Mouse (Mus musculus): ENCODE measurements around the gene Fmnl2. TPM values are rescaled to one million over a fixed set of nuclear protein-coding genes. Genes with fewer than 3 reads are reported as not detected.

The Fmnl2 gene
- polyA plus RNA-seq, 1 experiment from 2014 or later: 11.2 TPM

- no peaks in the 10 kb centered on the region for H3K9me3 ChIP-seq (ENCODE audit: control insufficient read depth, low read length)
- 0 out of 2 replicates have a peak, but pooled peaks cover 2% of the 10 kb centered on the region for H3K36me3 ChIP-seq (ENCODE audit: control insufficient read depth, insufficient read depth, low read length)
- H3K27me3 ChIP-seq (ENCODE audit: control insufficient read depth, insufficient read depth, low read length): no peaks in the 10 kb centered on the region
- under 1% methylated on average over 46 of the region's 46 CpGs for WGBS
- peak overlapping the region; percentile 84 for H3K4me2 ChIP-seq (ENCODE audit: low read depth, severe bottlenecking)
- H3K27ac ChIP-seq (replicated peaks; ENCODE audit: low read depth, low read length): peak overlapping the region; percentile 79
- DNase-seq (ENCODE audit: low spot score) (peak; percentile 71), ATAC-seq (ENCODE audit: insufficient number of reproducible peaks, low FRiP score, low TSS enrichment, low read depth) (peak; percentile 50)
- peaks cover 26% of the 10 kb centered on the region for H3K4me1 ChIP-seq (ENCODE audit: control insufficient read depth, insufficient read depth, low read length)
- peak overlapping the region; percentile 96 for H3K4me3 ChIP-seq (ENCODE audit: low read depth, low read length)
- H3K9ac ChIP-seq (ENCODE audit: low read length): peak overlapping the region; percentile 96
Measured at GRCm38 (mm10) chr2:52858529-52859465, 1.1 kb downstream of the Fmnl2 start.

GRCm38 (mm10) chr2:52859466-52859840 is 1.8 kb downstream of the Fmnl2 start:
- 0 out of 2 replicates have a peak, but pooled peaks cover 2% of the 10 kb centered on the region for H3K36me3 ChIP-seq (ENCODE audit: control insufficient read depth, insufficient read depth, low read length)
- H3K9ac ChIP-seq (ENCODE audit: low read length): peak overlapping the region; percentile 96
- H3K27me3 ChIP-seq (ENCODE audit: control insufficient read depth, insufficient read depth, low read length): no peaks in the 10 kb centered on the region
- peak overlapping the region; percentile 96 for H3K4me3 ChIP-seq (ENCODE audit: low read depth, low read length)
- ATAC-seq (ENCODE audit: insufficient number of reproducible peaks, low FRiP score, low TSS enrichment, low read depth): no peak
- no peaks in the 10 kb centered on the region for H3K9me3 ChIP-seq (ENCODE audit: control insufficient read depth, low read length)
- peaks cover 26% of the 10 kb centered on the region for H3K4me1 ChIP-seq (ENCODE audit: control insufficient read depth, insufficient read depth, low read length)
- peak; percentile 42 for DNase-seq (ENCODE audit: low spot score)
- 2% methylated on average over 7 of the region's 7 CpGs for WGBS
- H3K27ac ChIP-seq (replicated peaks; ENCODE audit: low read depth, low read length): peak overlapping the region; percentile 79
- peak overlapping the region; percentile 84 for H3K4me2 ChIP-seq (ENCODE audit: low read depth, severe bottlenecking)

GRCm38 (mm10) chr2:52860111-52860775 is 2.6 kb downstream of the Fmnl2 start:
- H3K9ac ChIP-seq (ENCODE audit: low read length): no peak overlapping the region; the same call in 1 of the 2 replicates
- H3K36me3 ChIP-seq (ENCODE audit: control insufficient read depth, insufficient read depth, low read length): 0 out of 2 replicates have a peak, but pooled peaks cover 2% of the 10 kb centered on the region
- peak; percentile 50 for DNase-seq (ENCODE audit: low spot score)
- no peak for ATAC-seq (ENCODE audit: insufficient number of reproducible peaks, low FRiP score, low TSS enrichment, low read depth)
- peak overlapping the region; percentile 96 for H3K4me3 ChIP-seq (ENCODE audit: low read depth, low read length)
- H3K27ac ChIP-seq (replicated peaks; ENCODE audit: low read depth, low read length): peak overlapping the region; percentile 80
- WGBS: 6% methylated on average over 8 of the region's 8 CpGs
- no peaks in the 10 kb centered on the region for H3K27me3 ChIP-seq (ENCODE audit: control insufficient read depth, insufficient read depth, low read length)
- peaks cover 26% of the 10 kb centered on the region for H3K4me1 ChIP-seq (ENCODE audit: control insufficient read depth, insufficient read depth, low read length)
- H3K9me3 ChIP-seq (ENCODE audit: control insufficient read depth, low read length): no peaks in the 10 kb centered on the region
- H3K4me2 ChIP-seq (ENCODE audit: low read depth, severe bottlenecking): peak overlapping the region; percentile 84

GRCm38 (mm10) chr2:52862046-52862759 is 4.5 kb downstream of the Fmnl2 start:
- H3K9me3 ChIP-seq (ENCODE audit: control insufficient read depth, low read length): no peaks in the 10 kb centered on the region
- no peaks in the 10 kb centered on the region for H3K27me3 ChIP-seq (ENCODE audit: control insufficient read depth, insufficient read depth, low read length)
- H3K4me3 ChIP-seq (ENCODE audit: low read depth, low read length): no peak overlapping the region
- H3K4me1 ChIP-seq (ENCODE audit: control insufficient read depth, insufficient read depth, low read length): peaks cover 25% of the 10 kb centered on the region
- H3K4me2 ChIP-seq (ENCODE audit: low read depth, severe bottlenecking): no peak overlapping the region
- H3K27ac ChIP-seq (replicated peaks; ENCODE audit: low read depth, low read length): no peak overlapping the region
- DNase-seq (ENCODE audit: low spot score) (no peak), ATAC-seq (ENCODE audit: insufficient number of reproducible peaks, low FRiP score, low TSS enrichment, low read depth) (no peak)
- no peak overlapping the region for H3K9ac ChIP-seq (ENCODE audit: low read length)
- H3K36me3 ChIP-seq (ENCODE audit: control insufficient read depth, insufficient read depth, low read length): 0 out of 2 replicates have a peak, but pooled peaks cover 2% of the 10 kb centered on the region
- 92% methylated on average over 9 of the region's 9 CpGs for WGBS

GRCm38 (mm10) chr2:52862760-52863124 is 5.1 kb downstream of the Fmnl2 start:
- no peaks in the 10 kb centered on the region for H3K9me3 ChIP-seq (ENCODE audit: control insufficient read depth, low read length)
- no peaks in the 10 kb centered on the region for H3K27me3 ChIP-seq (ENCODE audit: control insufficient read depth, insufficient read depth, low read length)
- H3K9ac ChIP-seq (ENCODE audit: low read length): no peak overlapping the region
- H3K36me3 ChIP-seq (ENCODE audit: control insufficient read depth, insufficient read depth, low read length): 0 out of 2 replicates have a peak, but pooled peaks cover 2% of the 10 kb centered on the region
- DNase-seq (ENCODE audit: low spot score): no peak
- peaks cover 23% of the 10 kb centered on the region for H3K4me1 ChIP-seq (ENCODE audit: control insufficient read depth, insufficient read depth, low read length)
- no peak for ATAC-seq (ENCODE audit: insufficient number of reproducible peaks, low FRiP score, low TSS enrichment, low read depth)
- 82% methylated on average over 4 of the region's 4 CpGs for WGBS
- H3K4me2 ChIP-seq (ENCODE audit: low read depth, severe bottlenecking): no peak overlapping the region
- H3K27ac ChIP-seq (replicated peaks; ENCODE audit: low read depth, low read length): no peak overlapping the region
- H3K4me3 ChIP-seq (ENCODE audit: low read depth, low read length): no peak overlapping the region

- ATAC-seq (ENCODE audit: insufficient number of reproducible peaks, low FRiP score, low TSS enrichment, low read depth): no peak
- no peak overlapping the region for H3K9ac ChIP-seq (ENCODE audit: low read length)
- 93% methylated on average over 7 of the region's 7 CpGs for WGBS
- no peak overlapping the region for H3K4me3 ChIP-seq (ENCODE audit: low read depth, low read length)
- 0 out of 2 replicates have a peak, but pooled peaks cover 2% of the 10 kb centered on the region for H3K36me3 ChIP-seq (ENCODE audit: control insufficient read depth, insufficient read depth, low read length)
- no peak overlapping the region for H3K4me2 ChIP-seq (ENCODE audit: low read depth, severe bottlenecking)
- no peaks in the 10 kb centered on the region for H3K9me3 ChIP-seq (ENCODE audit: control insufficient read depth, low read length)
- no peak overlapping the region for H3K27ac ChIP-seq (replicated peaks; ENCODE audit: low read depth, low read length)
- no peak for DNase-seq (ENCODE audit: low spot score)
- H3K27me3 ChIP-seq (ENCODE audit: control insufficient read depth, insufficient read depth, low read length): no peaks in the 10 kb centered on the region
- H3K4me1 ChIP-seq (ENCODE audit: control insufficient read depth, insufficient read depth, low read length): peaks cover 16% of the 10 kb centered on the region
Measured at GRCm38 (mm10) chr2:52864635-52865034, 7.0 kb downstream of the Fmnl2 start.

GRCm38 (mm10) chr2:52866151-52866550 is 8.5 kb downstream of the Fmnl2 start:
- DNase-seq (ENCODE audit: low spot score): no peak
- Histone ChIP-seq H3K9ac (ENCODE audit: low read length) (no peak overlapping the region), H3K4me2 (ENCODE audit: low read depth, severe bottlenecking) (no peak overlapping the region), H3K27ac (replicated peaks; ENCODE audit: low read depth, low read length) (no peak overlapping the region), H3K36me3 (ENCODE audit: control insufficient read depth, insufficient read depth, low read length) (0 out of 2 replicates have a peak, but pooled peaks cover 2% of the 10 kb centered on the region), H3K27me3 (ENCODE audit: control insufficient read depth, insufficient read depth, low read length) (no peaks in the 10 kb centered on the region), H3K4me1 (ENCODE audit: control insufficient read depth, insufficient read depth, low read length) (peaks cover 6% of the 10 kb centered on the region; the same call in 1 of the 2 replicates), H3K4me3 (ENCODE audit: low read depth, low read length) (no peak overlapping the region), H3K9me3 (ENCODE audit: control insufficient read depth, low read length) (no peaks in the 10 kb centered on the region)
- ATAC-seq (ENCODE audit: insufficient number of reproducible peaks, low FRiP score, low TSS enrichment, low read depth): no peak
- 60% methylated on average over 3 of the region's 3 CpGs for WGBS

- Histone ChIP-seq H3K9ac (ENCODE audit: low read length) (no peak overlapping the region), H3K9me3 (ENCODE audit: control insufficient read depth, low read length) (no peaks in the 10 kb centered on the region), H3K4me3 (ENCODE audit: low read depth, low read length) (no peak overlapping the region), H3K27me3 (ENCODE audit: control insufficient read depth, insufficient read depth, low read length) (no peaks in the 10 kb centered on the region), H3K27ac (replicated peaks; ENCODE audit: low read depth, low read length) (no peak overlapping the region), H3K4me1 (ENCODE audit: control insufficient read depth, insufficient read depth, low read length) (0 out of 2 replicates have a peak, but pooled peaks cover 2% of the 10 kb centered on the region), H3K36me3 (ENCODE audit: control insufficient read depth, insufficient read depth, low read length) (no peaks in the 10 kb centered on the region), H3K4me2 (ENCODE audit: low read depth, severe bottlenecking) (no peak overlapping the region)
- DNase-seq (ENCODE audit: low spot score) (no peak), ATAC-seq (ENCODE audit: insufficient number of reproducible peaks, low FRiP score, low TSS enrichment, low read depth) (no peak)
- 84% methylated on average over 9 of the region's 9 CpGs for WGBS
Measured at GRCm38 (mm10) chr2:52867781-52868180, 10.1 kb downstream of the Fmnl2 start.

Measured in limb, embryonic 11.5 days (tissue).